Mouse (Mus musculus) left cerebral cortex, adult 9 months (tissue): ENCODE data around the gene Lekr1.

Experiments used
- DNase-seq, 2 experiments: peaks; one replicate each; pipeline ENCODE4 v3.0.0; 2022; ENCODE audit warnings: low spot score in 2 of 2

The Lekr1 gene

DNA sequence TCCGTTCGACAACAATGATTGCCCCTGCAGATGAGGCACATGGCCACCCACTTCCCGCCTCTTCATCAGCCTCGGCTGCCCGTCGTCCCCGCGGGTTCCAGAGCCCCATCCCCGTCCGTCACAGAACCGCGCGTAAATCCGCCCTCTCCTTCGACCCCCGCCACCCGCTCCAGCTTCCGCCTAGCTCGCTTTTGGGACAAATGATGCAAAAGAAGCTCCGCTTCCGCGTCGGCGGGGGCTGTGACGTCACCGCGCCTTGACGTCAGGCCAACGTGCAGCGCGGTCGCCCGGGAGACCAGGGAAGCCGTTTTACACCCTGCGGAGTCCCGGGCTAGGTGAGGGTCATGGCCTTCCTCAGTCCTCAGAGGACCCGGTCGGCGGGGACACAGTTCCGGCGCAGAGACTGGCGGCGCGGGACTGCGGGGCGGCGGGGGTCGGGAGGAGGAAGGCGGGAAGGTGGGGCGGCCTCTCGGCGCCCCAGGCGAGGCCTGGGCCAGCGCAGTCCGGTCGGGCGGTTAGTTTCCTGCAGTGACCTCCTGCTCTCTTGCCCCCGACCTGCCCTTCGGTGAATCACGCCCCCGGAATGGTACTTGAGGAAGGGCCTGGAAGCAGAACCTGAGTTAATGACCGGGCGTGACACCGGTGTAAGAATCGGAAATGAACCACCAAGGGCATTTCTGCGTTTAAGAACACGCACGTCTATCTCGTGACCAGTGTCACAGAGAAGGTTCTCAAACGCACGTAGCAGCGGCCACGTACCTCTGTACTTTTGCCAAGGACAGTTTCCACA lies at the start of gene Lekr1:
Lekr1 (plus strand) TSS at position 252 of the 790 bp plus-strand sequence.
- DNase-seq, result peak; percentile 73 to 90

DNA sequence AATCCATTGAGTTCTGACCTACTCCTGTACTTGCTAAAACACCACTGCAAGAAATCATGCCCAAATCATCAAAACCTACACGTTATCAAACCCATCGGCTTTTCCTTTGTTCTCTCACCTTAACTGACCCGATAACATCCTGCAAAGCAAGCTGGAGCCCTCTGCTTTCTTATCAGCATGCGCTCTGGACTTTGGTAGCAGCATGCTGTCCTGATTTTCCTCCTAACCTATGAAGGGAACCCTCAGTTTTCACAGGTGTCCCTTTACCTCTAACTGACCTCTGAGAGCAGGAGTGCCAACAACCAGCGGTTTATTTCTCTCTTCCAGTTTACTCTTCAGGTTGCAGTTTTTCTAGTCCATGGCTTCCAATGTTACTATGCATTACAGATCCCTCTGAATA lies 48.5 kb upstream of the Lekr1 start:
- DNase-seq, result no peak

DNA sequence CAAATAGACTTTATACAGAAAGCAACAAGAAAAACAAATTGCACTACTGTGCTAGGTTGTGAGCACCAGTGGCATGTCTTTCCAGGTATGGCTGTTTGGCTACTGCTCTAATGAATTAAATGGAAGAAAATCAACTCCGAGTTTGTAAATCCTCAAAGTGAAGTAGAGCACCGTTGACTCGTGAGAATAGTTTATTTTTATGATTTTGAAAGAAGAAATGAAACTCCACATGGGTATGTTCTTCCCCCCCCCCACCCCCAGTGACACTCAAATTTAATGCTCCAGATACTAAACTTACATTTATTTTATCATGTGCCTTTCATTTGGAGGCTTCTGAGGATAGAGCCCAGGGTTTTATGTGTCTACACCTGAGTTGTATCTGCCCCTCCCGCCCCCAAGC lies 46.7 kb upstream of the Lekr1 start:
- DNase-seq, result no peak

DNA sequence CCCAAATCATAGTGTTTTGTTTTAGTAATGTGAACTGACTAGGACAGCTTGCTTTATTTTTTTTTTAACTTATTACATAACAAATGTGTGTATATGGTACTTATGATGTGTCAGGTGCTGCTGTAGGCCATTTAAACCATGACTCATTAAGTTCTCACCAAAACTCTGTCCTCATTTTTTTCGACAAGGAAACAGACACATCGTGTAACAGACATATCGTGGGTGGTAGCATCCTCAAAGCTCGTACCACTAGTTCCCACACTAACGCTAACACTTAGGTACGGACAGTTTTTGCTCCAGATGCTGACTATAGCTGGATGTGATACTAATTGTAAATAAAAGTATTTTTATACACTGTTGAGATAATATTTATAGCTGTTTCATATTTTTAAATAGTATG lies 43.0 kb upstream of the Lekr1 start:
- DNase-seq, result no peak

DNA sequence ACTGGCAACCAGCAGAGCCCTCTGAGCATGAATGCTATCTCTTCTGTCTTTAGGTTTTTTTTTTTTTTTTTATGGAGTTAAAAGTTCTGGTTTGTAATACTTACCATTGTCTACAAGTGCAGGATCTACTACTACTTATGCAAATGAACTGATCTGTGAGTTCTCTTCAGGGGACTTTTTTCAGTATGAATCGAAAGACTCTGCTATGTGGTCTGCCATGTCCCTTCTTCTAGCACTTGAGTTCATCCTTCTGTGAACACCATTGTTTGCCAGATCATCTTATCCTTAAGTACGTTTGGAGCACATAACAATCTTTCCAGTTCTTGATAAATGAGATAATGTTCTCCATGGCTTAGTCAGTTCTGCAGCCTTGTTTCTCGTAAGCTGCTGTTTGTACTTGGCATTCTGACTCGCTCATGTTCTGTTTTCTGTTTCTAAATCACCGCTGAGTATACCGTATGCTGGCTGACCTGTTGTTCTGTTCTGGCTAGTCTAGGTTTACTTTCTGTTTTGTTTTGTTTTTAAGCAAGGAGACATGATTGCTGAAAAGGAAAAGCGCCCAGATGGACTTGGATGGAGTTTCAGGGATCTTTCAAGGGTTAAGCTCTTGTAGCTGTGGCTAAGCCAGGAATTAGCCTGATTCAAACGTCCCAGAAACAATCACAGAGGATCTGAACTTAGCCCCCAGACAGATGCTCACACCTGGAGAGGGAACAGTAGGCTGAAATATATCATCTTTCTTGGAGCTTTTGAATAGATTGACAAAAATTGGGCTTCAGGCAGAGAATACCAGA lies 40.3 kb upstream of the Lekr1 start:
- DNase-seq, result no peak

DNA sequence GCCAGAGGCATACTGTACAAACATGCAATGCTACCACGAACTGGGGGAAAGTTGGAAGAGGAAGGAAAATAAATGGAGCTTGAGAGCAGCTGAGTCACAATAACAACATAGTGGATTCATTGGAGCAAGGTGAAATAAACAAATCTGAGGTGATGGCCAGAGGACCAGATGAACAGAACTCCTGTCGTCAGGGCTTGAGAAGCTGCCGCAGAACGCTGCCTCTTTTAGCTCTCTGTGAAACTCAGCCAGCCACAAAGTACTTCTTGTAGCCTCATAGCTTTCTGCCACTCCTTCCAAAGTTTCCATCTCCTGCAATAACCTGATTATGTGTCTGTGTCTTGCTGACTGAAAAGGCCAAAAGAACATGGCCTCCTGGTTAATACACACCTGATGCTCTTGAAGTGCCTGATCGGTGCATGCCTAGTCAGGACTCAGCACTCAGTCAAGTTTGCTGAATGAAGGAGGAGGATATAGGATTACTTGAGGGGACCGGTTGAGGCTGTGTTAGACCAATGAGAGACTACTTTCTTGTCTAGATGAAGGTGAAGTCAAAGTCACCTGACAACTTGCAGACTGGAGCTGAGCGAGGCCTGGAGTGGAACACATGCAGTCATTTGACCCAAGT lies 39.6 kb upstream of the Lekr1 start:
- DNase-seq, result no peak

DNA sequence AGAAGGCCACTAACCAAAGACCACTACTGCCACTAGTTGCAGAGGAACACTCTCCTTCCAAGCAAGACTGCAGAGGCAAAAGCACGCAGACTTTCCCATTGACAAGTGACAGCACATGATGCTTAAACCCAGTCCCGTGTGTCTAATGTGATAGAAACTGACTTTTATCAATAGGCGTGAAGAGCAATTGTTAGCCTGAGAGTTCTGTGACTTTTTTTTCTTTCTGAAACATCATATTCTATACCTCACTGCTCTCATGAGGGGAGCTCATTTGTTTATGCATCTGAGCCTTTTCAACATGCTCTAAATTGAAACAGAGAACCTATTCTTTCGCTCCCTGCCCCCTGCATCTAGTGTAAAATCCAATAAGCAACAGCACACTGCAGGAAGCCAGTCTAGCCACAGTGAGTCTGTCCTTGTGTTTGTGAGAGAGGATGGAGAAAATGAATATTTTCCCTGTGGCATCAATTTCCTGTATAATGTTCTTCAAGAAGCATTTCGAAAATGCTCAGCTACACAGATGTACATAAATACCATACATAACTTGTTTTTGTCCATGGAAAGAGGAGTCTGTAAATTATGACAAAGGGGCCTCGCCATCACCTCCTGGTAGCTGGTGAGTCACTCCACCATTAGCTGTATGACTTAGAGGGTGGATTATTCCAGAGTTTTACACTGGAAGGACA lies 38.9 kb upstream of the Lekr1 start:
- DNase-seq, result no peak

DNA sequence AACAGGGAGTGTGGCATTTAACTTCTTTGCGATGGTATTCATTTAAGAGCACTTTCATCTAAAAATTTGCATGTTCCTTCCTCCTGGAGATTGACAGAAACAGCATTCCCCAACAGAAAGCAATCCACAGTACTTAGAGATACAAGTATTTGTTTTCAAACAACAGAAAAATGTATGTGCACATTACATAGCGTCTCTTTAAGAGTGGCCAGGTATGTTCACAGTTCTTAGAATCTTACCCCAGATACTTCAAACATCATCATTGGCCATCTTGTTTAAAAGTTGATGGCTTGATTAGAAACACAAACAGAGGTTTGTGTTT lies 38.4 kb upstream of the Lekr1 start:
- no peak for DNase-seq

DNA sequence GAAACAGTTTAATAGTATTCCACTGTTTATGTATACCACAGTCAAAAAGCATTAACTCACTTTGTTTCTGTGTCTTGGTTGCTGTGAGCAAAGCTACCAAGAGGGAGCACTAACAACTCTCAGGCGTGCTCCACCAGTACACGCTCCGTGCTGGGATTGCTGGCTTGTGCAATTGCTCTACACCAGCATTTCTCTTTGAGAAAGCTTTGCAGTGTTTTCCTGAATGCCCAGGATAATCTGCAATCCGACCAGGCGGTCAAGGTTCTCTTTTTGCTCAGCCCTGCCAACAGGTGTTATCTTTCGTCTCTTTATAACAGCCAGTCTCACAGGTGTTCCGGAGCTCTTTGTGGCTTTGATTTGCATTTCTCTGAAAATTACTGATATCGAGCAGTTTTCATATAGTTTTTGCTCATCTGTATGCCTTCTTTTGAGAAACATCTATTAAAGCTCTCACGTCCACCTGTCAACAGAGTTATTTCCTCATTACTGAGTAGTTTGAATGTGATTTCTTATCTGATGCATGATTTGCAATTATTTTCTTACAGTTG lies 36.4 kb upstream of the Lekr1 start:
- no peak for DNase-seq

DNA sequence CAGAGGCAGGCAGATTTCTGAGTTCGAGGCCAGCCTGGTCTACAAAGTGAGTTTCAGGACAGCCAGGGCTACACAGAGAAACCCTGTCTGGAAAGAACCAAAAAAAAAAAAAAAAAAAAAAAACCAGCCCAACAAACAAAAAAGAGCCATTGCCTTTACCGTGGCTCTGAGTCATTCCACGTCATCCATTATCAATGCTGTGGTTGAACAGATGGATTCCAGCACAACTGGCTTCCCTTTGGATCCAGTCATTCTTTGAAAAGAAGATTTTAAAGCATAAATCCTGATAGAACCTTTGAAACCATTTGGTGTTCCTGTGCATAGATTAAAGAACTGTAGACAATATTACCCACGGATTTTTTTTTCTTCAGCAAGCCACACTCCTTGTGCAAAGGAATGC lies 32.4 kb upstream of the Lekr1 start:
- DNase-seq, result no peak

DNA sequence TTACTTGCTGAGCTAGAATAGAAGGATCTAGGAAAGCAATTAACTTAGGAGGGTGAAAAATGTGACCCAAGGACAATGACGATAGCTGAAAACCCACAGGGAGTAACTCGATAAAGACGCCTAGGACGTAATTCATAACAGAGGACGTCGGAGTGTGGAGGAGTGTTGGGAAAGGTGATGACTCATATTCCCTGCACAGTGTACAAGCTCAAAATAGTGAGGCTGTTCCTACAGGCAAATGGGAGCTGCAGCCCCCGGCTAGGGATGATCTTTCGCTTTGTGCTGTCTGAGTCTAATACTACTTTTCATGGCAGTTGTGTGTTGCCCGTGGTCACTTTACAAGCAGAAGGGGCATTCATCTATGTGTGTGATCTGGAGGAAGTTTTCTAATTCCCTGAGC lies 30.0 kb upstream of the Lekr1 start:
- DNase-seq, result peak; percentile 35 to 41

DNA sequence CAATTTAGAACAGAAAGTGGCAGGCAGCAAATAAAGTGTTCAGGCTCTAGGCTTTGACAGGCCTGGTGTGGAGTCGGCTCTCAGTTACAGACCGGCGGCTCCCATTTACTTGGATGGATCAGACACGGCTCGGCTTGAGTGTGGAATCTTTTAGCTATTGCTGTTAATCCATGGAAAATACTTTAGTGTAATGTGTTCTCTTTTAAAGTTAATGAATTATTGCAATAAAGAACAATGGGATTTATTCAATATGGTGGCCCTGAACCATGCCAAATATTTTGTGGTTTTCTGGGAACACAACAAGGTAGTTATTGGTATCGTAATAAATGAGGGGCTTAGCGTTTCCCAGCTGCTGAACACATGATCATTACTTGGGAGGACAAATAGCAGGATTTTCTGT lies 28.7 kb upstream of the Lekr1 start:
- no peak for DNase-seq

DNA sequence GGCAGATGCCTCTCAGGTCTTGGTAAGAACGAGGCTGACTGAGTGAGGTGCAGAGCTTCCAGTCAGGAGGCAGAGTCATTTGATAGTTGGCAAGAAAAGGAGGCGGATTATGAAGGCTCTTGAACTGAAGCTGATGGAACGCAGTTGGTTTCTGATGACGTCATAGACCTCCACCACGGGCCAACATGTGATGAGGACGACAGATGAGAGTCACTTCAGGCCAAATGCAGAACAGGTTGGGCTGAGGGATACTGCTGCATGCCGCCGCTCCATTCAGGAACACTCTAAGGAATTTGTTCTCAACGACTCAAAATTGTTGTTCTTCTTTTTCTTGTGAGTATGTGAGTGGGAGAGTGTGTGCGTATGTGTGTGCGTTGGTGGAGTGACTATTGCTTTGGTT lies 27.1 kb upstream of the Lekr1 start:
- DNase-seq, result no peak

DNA sequence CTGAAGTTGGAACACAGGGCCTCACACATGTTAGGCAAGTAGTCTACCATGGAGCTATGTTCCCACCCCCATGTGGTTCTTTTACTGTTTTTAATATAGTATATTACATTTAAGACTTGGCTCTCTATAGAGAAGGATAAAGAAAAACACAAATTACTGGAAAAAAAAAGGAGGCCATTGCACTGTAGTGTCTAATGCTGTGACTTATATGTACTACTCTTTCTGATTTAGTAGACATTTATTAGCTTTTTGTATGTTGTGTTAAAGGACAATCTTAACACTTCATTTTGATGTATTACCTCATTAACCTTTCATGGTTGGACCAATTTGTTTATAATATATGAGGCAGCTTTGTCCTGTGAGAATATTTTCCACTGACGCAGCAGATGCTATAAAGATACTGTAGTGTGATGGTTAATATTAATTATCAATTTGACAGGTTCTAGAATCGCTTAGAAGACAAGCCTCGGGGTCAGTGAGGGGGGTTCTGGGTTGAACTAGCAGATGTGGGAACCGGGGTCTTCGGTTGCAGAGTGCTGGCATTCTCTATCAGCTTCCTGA lies 26.5 kb upstream of the Lekr1 start:
- no peak for DNase-seq

DNA sequence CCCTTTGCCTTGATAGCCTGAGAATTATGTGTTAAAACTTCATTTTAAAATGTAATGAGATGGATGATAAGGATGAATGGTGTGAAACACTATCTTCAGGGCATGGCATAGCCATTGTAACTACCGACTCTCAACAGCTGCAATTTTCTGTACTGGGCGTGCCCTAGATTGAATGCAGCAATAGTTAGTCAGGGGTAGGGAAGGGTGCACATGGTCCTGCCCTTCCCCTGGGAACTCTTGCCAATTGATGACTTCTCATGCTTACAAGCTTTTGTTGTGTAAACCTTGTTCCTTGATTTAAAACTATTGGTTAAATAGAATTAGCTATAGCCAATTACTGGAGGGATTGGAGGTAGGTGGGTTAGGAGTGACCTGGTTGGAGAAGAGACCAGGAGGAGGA lies 23.1 kb upstream of the Lekr1 start:
- DNase-seq, result no peak

DNA sequence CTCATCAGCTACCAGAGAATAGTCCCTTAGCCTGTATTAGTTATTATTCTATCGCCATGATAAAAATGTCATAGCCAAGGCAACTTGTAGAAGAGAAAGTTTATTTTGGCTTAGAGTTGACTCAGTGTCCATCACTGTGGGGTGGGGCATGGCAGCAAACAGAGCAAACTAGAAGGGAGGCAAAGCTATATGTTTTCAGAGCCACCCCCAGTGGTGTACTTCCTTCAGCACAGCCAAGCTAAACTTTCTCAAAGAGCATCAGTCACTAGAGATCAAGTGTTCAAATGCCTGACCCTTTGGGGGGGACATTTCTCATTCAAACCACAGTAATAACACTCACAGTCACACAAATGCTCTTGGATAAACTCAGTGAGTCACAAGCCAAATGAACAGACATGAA lies 22.4 kb upstream of the Lekr1 start:
- DNase-seq, result no peak

DNA sequence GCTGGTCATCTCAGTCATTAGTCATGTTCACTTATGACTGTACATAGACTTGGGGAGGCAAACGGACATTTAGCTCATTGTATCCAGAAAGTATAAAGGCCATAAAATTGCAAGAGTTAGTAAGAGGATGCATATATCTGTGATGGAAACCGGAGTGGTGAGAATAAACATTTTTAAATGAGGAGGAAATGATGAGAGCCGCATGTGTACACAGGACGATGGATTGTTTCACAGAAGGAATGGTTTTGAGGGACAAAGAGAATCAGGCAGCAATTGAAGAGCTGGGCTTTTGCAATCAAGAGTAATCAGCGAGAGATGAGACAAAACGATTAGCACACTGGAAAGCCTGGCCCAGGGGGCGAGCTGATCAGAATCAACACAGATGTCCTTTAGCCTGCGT lies 18.4 kb upstream of the Lekr1 start:
- no peak for DNase-seq

DNA sequence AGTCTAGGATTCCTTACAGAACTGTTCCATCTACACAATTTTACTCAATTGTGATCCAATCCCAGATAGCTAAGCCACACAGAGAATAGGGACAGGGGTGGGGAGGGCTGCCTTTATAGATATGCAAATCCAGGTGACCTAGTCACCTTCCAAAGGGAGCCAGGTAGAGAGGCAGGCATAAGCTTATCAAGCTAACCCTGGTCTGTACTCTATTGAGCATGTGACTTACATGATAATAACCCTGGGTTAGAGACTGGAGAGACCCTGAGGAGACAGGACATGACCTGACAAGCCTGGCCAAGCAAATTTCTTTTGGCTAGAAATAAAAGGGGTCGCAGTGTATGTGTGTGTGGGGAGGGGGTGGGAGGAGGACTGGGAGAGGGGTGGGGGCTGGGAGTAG lies 17.1 kb upstream of the Lekr1 start:
- no peak for DNase-seq

DNA sequence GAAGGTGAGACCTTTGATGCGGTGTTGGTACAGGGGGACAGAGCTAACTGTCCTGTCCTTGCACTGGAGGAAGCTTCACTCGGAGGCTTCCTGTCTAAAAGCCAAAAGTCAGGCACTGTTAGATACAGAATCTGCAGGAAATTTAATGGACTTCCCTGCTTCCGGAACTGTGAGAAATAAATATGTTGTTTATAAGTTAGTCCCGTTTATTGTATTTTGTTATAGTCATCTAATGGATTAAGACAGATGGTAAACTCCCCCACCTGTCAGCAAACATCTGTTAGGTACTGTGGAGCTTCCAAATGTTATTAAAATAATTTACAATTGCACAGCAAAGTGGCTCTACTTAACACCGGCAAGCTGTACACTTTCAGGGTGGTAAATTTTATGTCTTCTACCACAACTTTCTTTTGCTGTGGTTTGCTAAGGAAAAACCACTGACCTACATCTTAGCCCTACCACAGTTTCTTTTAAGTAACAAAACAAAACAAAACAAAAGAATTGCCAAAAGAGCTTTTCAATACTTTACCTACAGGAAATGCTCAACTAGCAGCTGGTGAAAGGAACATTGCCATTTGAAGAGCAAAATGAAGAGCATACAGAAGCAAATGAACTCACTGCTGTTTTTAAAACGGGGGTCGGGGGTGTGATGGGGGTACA lies 15.7 kb upstream of the Lekr1 start:
- no peak for DNase-seq

DNA sequence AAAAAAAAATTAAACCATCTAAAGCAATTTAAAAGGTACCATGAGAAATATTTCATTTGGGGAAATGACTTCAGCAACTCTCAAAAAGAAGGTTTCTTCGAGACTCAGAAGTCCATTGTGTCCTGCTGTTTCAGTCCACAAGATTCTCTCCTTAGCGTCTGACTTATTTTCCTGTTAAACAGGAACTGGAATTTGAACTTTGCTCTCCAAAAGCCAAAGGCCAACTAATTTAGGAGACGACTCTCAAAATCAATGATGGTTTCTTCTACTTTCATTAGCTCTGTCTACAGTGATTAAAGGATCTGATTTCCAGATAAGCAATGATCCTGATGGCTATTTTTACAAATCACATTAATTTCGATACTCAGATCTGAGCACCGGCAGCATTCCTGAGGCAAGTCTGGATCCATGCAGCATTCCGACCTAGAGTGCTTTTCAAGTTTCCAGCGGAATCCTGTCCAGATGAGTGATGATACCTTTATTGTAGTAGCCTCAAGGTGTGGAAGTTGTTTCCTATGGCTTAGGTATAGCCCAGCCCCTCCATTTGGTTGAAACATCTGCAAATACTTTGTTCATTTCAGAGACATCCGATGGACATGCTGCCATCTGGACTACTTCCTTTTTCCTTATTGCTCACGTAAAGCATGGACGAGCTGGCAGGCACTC lies 11.4 kb upstream of the Lekr1 start:
- DNase-seq, result no peak

DNA sequence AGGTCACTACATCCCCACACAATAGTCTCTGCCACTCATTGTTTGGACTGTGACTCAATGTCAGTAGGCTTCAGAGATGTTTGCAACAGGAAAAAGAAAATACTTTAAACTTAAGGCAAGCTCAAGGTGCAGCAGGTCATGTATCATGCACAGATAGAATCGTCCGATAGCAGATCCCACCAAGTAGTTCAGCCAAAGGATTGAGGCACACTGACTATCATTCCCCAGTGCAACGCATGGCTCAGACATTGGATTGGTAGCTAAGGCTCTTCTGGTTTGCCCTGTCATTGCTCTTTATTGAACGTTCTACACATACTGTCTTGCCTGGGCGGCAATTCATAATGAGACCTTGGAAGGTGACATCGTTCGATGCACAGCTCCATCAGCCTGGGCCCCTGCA lies 9.6 kb upstream of the Lekr1 start:
- DNase-seq, result no peak
